Mouse (Mus musculus): ENCODE data around the gene Rxra. TPM values are rescaled to one million over a fixed set of nuclear protein-coding genes. Genes with fewer than 3 reads are reported as not detected.

The Rxra gene
- total and polyA plus RNA-seq, 3 experiments: 2.1 to 5.5 (median 2.4) TPM

DNA sequence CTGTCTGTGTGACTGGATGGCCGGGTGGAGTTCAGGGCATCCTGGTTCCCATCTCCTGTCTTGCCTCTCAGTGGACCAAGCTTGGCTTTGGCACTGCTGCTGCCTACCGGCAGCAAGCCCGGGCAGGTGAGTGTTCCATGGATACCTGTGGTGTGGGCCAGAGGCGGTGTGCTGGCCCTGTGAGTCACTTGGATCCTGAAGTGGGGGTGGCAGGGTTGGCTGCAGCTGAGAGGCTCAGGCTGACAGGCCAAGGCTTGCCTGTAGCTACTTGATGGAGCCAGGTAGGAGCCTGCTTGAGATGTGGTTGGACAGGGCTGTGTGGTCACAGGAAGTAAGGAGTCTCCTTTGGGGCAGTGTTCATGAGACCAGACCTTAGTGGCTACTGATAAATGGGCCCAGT is 45.4 kb downstream of the Rxra start:
- no peak for TF ChIP-seq ZC3H11A (IDR thresholded peaks at IDR 0.05; ENCODE audit: low read depth, low read length)
- no peak for TF ChIP-seq UBTF (IDR thresholded peaks at IDR 0.05; ENCODE audit: low read depth, low read length)
- no peak for TF ChIP-seq USF1 (IDR thresholded peaks at IDR 0.05; ENCODE audit: low read depth, low read length)
- TF ChIP-seq CHD2 (IDR thresholded peaks at IDR 0.05; ENCODE audit: low read length): no peak
- TF ChIP-seq ZMIZ1 (IDR thresholded peaks at IDR 0.05; ENCODE audit: low read depth, low read length): no peak
- no peak for TF ChIP-seq PAX5 (IDR thresholded peaks at IDR 0.05; ENCODE audit: low read length)
- no peak for TF ChIP-seq NELFE (IDR thresholded peaks at IDR 0.05; ENCODE audit: low read depth, low read length)
- no peak for TF ChIP-seq TCF12 (IDR thresholded peaks at IDR 0.05; ENCODE audit: low read depth, low read length)
- TF ChIP-seq MYC (IDR thresholded peaks at IDR 0.05; ENCODE audit: low read depth, low read length): no peak
- no peak for TF ChIP-seq CTCF (conservative IDR thresholded peaks at IDR 0.05 in 1 of 2, IDR thresholded peaks at IDR 0.05 in 1 of 2; ENCODE audit: low read depth in 2 of 2, low read length in 2 of 2)
- TF ChIP-seq IRF4 (IDR thresholded peaks at IDR 0.05; ENCODE audit: low read depth, low read length): no peak
- no peak for TF ChIP-seq ETS1 (conservative IDR thresholded peaks at IDR 0.05; ENCODE audit: low read depth, low read length)
- TF ChIP-seq TBP (conservative IDR thresholded peaks at IDR 0.05; ENCODE audit: low read depth, low read length): no peak
- no peak for TF ChIP-seq RCOR1 (conservative IDR thresholded peaks at IDR 0.05; ENCODE audit: low read depth, low read length)
- TF ChIP-seq JUN (IDR thresholded peaks at IDR 0.05; ENCODE audit: insufficient read depth, low read depth, low read length): no peak
- TF ChIP-seq MAFK (IDR thresholded peaks at IDR 0.05; ENCODE audit: insufficient replicate concordance, low read length): no peak
- TF ChIP-seq JUND (conservative IDR thresholded peaks at IDR 0.05; ENCODE audit: low read depth, low read length): no peak
- Histone ChIP-seq H3K4me1 (ENCODE audit: control insufficient read depth in 1 of 2, insufficient read depth in 2 of 2) (no peaks in the 10 kb centered on the region), H3K9me3 (replicated peaks; ENCODE audit: low read length) (no peaks in the 10 kb centered on the region), H3K9ac (ENCODE audit: insufficient read depth, low read depth) (no peak overlapping the region), H3K4me3 (replicated peaks in 1 of 3; ENCODE audit: low read depth in 2 of 3, low read length in 2 of 3, poor library complexity in 1 of 3) (no peak overlapping the region), H3K4me2 (ENCODE audit: insufficient read depth, low read depth, poor library complexity, severe bottlenecking) (no peak overlapping the region), H3K27ac (ENCODE audit: insufficient read depth, low read depth) (no peak overlapping the region), H3K27me3 (replicated peaks) (peaks cover 4% of the 10 kb centered on the region), H3K79me2 (replicated peaks; ENCODE audit: control insufficient read depth, extremely low read depth, insufficient read depth, poor library complexity, severe bottlenecking) (no peaks in the 10 kb centered on the region), H3K36me3 (replicated peaks in 1 of 2; ENCODE audit: control insufficient read depth in 1 of 2, insufficient read depth in 1 of 2, low read length in 1 of 2) (no peaks in the 10 kb centered on the region)
- dilution Hi-C loops (cut with MboI; ENCODE audit: extremely low pct_ligation_motif_present, extremely low pct_unique_long_range_greater_than_20kb, low sequenced_read_pairs): no loop called here
- in situ Hi-C loops (cut with MboI; ENCODE audit: low pct_ligation_motif_present, low pct_unique_long_range_greater_than_20kb, low sequenced_read_pairs): no loop called here
- no peak for DNase-seq (ENCODE audit: extremely low read depth)

DNA sequence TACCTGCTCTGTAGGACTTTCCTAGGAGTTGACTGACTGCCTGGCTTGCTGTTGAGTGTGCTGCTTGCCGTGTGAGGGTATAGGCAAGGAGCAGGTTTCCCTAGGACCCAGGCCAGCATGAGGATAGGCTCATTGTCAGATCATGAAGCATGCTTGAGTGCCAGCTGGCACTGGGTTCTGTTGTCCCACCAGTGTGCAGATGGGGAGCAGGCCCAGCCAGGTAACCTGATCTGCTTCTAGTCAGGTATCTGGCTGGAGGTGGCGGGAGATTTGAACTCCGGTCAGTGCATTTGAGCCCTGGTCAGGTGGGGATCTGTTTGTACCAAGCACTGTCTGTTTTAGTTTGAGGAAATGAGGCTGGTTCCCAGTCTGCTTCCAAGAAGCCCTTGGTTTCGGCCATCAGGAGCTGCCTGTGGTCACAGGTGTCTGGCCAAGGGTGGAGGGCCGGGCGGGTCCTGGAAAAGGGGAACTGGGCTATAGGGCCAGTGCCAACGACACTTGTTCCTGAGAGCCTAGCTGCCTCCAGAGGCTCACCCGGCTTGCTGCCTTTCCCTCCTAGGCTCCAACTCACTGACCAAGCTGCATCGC is 48.6 kb downstream of the Rxra start:
- Histone ChIP-seq H3K4me1 (ENCODE audit: control insufficient read depth in 1 of 2, insufficient read depth in 2 of 2) (peaks cover 13 to 26% of the 10 kb centered on the region in 2 experiments), H3K36me3 (replicated peaks in 1 of 2; ENCODE audit: control insufficient read depth in 1 of 2, insufficient read depth in 1 of 2, low read length in 1 of 2) (no peaks in the 10 kb centered on the region), H3K4me2 (ENCODE audit: insufficient read depth, low read depth, poor library complexity, severe bottlenecking) (no peak overlapping the region), H3K9me3 (replicated peaks; ENCODE audit: low read length) (no peaks in the 10 kb centered on the region), H3K79me2 (replicated peaks; ENCODE audit: control insufficient read depth, extremely low read depth, insufficient read depth, poor library complexity, severe bottlenecking) (no peaks in the 10 kb centered on the region), H3K4me3 (replicated peaks in 1 of 3; ENCODE audit: low read depth in 2 of 3, low read length in 2 of 3, poor library complexity in 1 of 3) (no peak overlapping the region), H3K27me3 (replicated peaks) (no peaks in the 10 kb centered on the region), H3K9ac (ENCODE audit: insufficient read depth, low read depth) (no peak overlapping the region), H3K27ac (ENCODE audit: insufficient read depth, low read depth) (no peak overlapping the region)
- in situ Hi-C loops (cut with MboI; ENCODE audit: low pct_ligation_motif_present, low pct_unique_long_range_greater_than_20kb, low sequenced_read_pairs): loop anchor here (25.0 kb wide), 1 partner anchor 438 kb away; no protein-coding TSS in a partner anchor
- no peak for DNase-seq (ENCODE audit: extremely low read depth)
- TF ChIP-seq ETS1 (conservative IDR thresholded peaks at IDR 0.05; ENCODE audit: low read depth, low read length) (no peak), MXI1 (IDR thresholded peaks at IDR 0.05; ENCODE audit: low read depth, low read length) (no peak), CHD2 (IDR thresholded peaks at IDR 0.05; ENCODE audit: low read length) (no peak), CTCF (conservative IDR thresholded peaks at IDR 0.05 in 1 of 2, IDR thresholded peaks at IDR 0.05 in 1 of 2; ENCODE audit: low read depth in 2 of 2, low read length in 2 of 2) (no peak), MEF2A (IDR thresholded peaks at IDR 0.05; ENCODE audit: borderline replicate concordance, low read depth, low read length) (no peak), RCOR1 (conservative IDR thresholded peaks at IDR 0.05; ENCODE audit: low read depth, low read length) (no peak), POLR2AphosphoS2 (IDR thresholded peaks at IDR 0.05; ENCODE audit: low read depth, low read length) (no peak)
- dilution Hi-C loops (cut with MboI; ENCODE audit: extremely low pct_ligation_motif_present, extremely low pct_unique_long_range_greater_than_20kb, low sequenced_read_pairs): no loop called here

Measured in CH12.LX (cell line).